Mouse (Mus musculus): Measurements from ENCODE around the gene Acoxl. TPM values are rescaled to one million over a fixed set of nuclear protein-coding genes. Genes with fewer than 3 reads are reported as not detected.

Acoxl gene
- polyA plus RNA-seq, 1 experiment from 2014 or later = 0.12 TPM

DNA sequence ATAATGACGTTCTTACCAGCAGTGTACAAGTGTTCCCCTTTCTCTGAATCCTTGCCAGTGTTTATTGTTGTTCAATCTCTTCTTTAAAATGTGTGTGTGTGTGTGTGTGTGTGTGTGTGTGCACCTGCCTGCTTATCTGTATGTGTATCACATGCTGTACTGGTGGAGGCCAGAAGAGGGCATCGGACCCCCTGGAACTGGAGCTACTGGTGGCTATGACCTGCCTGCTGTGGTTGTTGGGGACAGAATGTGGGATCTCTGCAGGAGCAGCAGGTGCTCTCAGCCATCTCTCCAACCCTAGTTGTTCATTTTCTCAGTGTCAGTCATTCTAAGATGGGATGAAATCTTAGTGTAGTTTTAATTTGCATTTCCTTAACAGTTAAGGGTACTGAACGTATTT lies 98.4 kb downstream of the Acoxl start:
- DNase-seq (ENCODE audit: low spot score) (no peak), ATAC-seq (replicated peaks; ENCODE audit: low FRiP score) (no peak)
- Histone ChIP-seq H3K27ac (ENCODE audit: low read depth, low read length) (no peak overlapping the region), H3K27me3 (ENCODE audit: control insufficient read depth, insufficient read depth, low read length) (no peaks in the 10 kb centered on the region), H3K9me3 (ENCODE audit: control insufficient read depth, low read length) (no peaks in the 10 kb centered on the region), H3K4me1 (replicated peaks; ENCODE audit: control insufficient read depth, insufficient read depth, low read length) (no peaks in the 10 kb centered on the region), H3K4me2 (ENCODE audit: low read depth, low read length, severe bottlenecking) (no peak overlapping the region), H3K9ac (ENCODE audit: low read length) (no peak overlapping the region), H3K4me3 (ENCODE audit: low read depth, low read length) (no peak overlapping the region), H3K36me3 (ENCODE audit: control insufficient read depth, insufficient read depth, low read length) (no peaks in the 10 kb centered on the region)
- 90% methylated on average over 3 of the region's 3 CpGs for WGBS

DNA sequence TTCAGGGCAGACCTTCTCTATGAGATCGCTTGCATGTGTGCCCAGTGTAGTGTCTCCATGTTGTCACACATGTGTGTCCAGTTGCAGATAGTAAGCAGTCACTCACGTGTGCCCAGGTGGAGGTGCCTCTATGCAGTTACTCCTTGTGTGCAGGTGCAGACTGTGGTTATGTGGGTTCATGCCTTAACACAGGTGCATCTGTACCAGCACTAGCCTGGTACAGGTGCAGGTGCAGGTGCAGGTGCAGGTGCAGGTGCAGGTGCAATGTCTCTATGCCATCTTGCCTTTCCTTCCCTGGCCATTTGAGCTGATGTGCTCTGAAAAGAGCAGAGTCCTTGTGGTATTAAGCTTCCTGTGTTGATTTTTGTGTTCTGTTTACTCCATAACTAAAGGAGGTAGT lies 100.5 kb downstream of the Acoxl start:
- Histone ChIP-seq H3K9ac (ENCODE audit: low read length) (no peak overlapping the region), H3K4me1 (replicated peaks; ENCODE audit: control insufficient read depth, insufficient read depth, low read length) (no peaks in the 10 kb centered on the region), H3K4me2 (ENCODE audit: low read depth, low read length, severe bottlenecking) (no peak overlapping the region), H3K27me3 (ENCODE audit: control insufficient read depth, insufficient read depth, low read length) (no peaks in the 10 kb centered on the region), H3K36me3 (ENCODE audit: control insufficient read depth, insufficient read depth, low read length) (no peaks in the 10 kb centered on the region), H3K9me3 (ENCODE audit: control insufficient read depth, low read length) (no peaks in the 10 kb centered on the region), H3K27ac (ENCODE audit: low read depth, low read length) (no peak overlapping the region), H3K4me3 (ENCODE audit: low read depth, low read length) (no peak overlapping the region)
- DNase-seq (ENCODE audit: low spot score) (no peak), ATAC-seq (replicated peaks; ENCODE audit: low FRiP score) (no peak)
- WGBS = 94% methylated on average over 2 of the region's 2 CpGs

DNA sequence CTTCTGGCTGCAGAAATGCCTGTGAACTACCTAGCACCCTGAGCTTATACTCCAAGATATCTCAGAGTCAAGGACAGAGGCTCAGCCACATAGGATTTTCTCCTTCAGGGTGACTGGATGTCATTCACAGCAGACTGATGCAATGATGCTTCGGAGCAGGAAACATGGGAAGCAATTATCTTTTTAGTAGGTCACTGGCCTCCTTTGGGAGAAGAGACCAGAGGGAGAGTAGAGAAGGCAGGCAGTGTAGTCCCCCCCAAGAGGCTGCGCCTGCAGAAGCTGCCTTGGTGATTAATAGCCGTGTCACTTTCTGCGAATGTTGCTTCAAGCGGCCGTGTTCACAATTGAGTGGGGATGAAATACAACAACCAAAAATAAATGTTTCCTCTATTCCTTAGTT lies 121.9 kb downstream of the Acoxl start:
- Histone ChIP-seq H3K4me3 (ENCODE audit: low read depth, low read length) (no peak overlapping the region), H3K36me3 (ENCODE audit: control insufficient read depth, insufficient read depth, low read length) (no peaks in the 10 kb centered on the region), H3K4me1 (replicated peaks; ENCODE audit: control insufficient read depth, insufficient read depth, low read length) (no peaks in the 10 kb centered on the region), H3K27me3 (ENCODE audit: control insufficient read depth, insufficient read depth, low read length) (no peaks in the 10 kb centered on the region), H3K9ac (ENCODE audit: low read length) (no peak overlapping the region), H3K27ac (ENCODE audit: low read depth, low read length) (no peak overlapping the region), H3K4me2 (ENCODE audit: low read depth, low read length, severe bottlenecking) (no peak overlapping the region), H3K9me3 (ENCODE audit: control insufficient read depth, low read length) (no peaks in the 10 kb centered on the region)
- DNase-seq (ENCODE audit: low spot score) (no peak), ATAC-seq (replicated peaks; ENCODE audit: low FRiP score) (no peak)
- 92% methylated on average over 6 of the region's 6 CpGs for WGBS

DNA sequence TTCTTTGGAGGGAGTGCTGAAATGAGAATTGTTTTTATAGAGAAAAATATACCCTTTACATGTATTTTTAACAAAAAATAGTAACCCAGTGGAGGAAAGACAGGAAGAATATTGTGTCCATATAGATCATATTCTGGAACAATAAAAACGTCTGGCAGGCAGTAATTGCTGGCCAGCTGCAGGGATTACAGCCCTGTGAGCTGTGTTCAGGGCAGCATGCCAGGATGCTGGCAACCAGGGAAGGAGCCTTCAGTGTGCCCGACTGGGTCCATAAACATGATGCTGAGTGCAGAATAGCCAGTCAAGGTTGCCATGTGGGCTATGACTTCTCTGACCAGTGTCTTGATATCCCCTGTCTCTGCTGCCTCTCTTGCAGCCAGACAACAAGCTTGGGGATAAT lies 122.5 kb downstream of the Acoxl start:
- ATAC-seq (replicated peaks; ENCODE audit: low FRiP score) = no peak
- no peak for DNase-seq (ENCODE audit: low spot score)
- H3K4me1 ChIP-seq (replicated peaks; ENCODE audit: control insufficient read depth, insufficient read depth, low read length) = no peaks in the 10 kb centered on the region
- no peaks in the 10 kb centered on the region for H3K36me3 ChIP-seq (ENCODE audit: control insufficient read depth, insufficient read depth, low read length)
- H3K27me3 ChIP-seq (ENCODE audit: control insufficient read depth, insufficient read depth, low read length) = no peaks in the 10 kb centered on the region
- no peak overlapping the region for H3K9ac ChIP-seq (ENCODE audit: low read length)
- no peak overlapping the region for H3K4me2 ChIP-seq (ENCODE audit: low read depth, low read length, severe bottlenecking)
- no peak overlapping the region for H3K27ac ChIP-seq (ENCODE audit: low read depth, low read length)
- H3K9me3 ChIP-seq (ENCODE audit: control insufficient read depth, low read length) = no peaks in the 10 kb centered on the region
- no peak overlapping the region for H3K4me3 ChIP-seq (ENCODE audit: low read depth, low read length)
- WGBS = 54% methylated on average over 2 of the region's 2 CpGs

DNA sequence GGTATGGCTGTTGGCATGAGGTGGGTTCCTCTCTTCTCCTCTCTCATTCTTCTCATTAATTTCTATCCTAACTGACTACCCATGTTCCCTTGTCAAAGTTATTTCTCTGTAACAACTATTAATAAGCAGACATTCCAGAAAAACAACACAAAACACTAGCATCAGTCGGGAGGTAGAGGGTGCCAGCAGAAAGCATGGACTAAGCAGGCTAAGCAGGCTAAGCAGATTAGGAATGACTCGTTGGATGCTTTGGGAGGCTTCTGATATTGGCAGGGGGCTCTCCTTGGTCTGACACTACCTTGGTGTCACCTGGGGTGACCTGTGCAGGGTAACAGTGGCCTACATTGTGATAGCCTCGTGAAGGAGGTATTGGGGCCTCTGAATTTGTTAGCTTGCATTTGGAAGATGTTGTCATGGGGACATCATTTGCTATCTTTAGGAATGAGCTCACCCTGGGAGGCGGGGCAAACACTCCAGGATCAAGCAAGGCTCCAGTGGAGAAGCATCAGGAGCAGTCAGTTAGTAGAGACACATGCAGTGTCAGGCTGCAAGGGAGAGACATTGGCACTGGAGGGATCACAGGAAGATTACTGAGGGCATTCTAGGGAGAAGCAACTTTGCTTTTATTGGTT lies 123.2 kb downstream of the Acoxl start:
- Histone ChIP-seq H3K9me3 (ENCODE audit: control insufficient read depth, low read length) (no peaks in the 10 kb centered on the region), H3K36me3 (ENCODE audit: control insufficient read depth, insufficient read depth, low read length) (no peaks in the 10 kb centered on the region), H3K27me3 (ENCODE audit: control insufficient read depth, insufficient read depth, low read length) (no peaks in the 10 kb centered on the region), H3K27ac (ENCODE audit: low read depth, low read length) (no peak overlapping the region), H3K9ac (ENCODE audit: low read length) (no peak overlapping the region), H3K4me1 (replicated peaks; ENCODE audit: control insufficient read depth, insufficient read depth, low read length) (no peaks in the 10 kb centered on the region), H3K4me2 (ENCODE audit: low read depth, low read length, severe bottlenecking) (no peak overlapping the region), H3K4me3 (ENCODE audit: low read depth, low read length) (no peak overlapping the region)
- 38% methylated on average over 4 of the region's 4 CpGs for WGBS
- ATAC-seq (replicated peaks; ENCODE audit: low FRiP score) (no peak), DNase-seq (ENCODE audit: low spot score) (no peak)

DNA sequence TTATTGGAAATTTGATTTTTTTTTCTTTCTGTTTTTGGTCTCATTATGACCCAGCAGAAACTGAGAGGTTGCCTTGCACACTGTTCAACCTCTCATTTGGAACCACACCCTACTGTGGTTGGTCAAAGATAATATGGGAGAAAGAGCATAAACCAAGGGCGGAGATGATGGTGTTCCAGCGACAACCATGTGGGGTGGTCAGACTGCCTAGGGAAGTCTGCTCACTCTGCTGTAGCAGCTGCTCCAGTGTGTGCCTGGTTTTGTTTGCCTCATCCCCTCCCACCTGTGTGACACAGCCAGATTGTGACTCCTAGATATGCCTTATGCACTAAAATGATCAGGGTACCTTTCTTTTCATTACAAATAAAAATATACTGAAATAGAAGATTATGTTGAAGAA lies 130.3 kb downstream of the Acoxl start:
- ATAC-seq (replicated peaks; ENCODE audit: low FRiP score) (no peak), DNase-seq (ENCODE audit: low spot score) (no peak)
- H3K36me3 ChIP-seq (ENCODE audit: control insufficient read depth, insufficient read depth, low read length) = no peaks in the 10 kb centered on the region
- H3K27ac ChIP-seq (ENCODE audit: low read depth, low read length) = no peak overlapping the region
- H3K4me1 ChIP-seq (replicated peaks; ENCODE audit: control insufficient read depth, insufficient read depth, low read length) = no peaks in the 10 kb centered on the region
- H3K27me3 ChIP-seq (ENCODE audit: control insufficient read depth, insufficient read depth, low read length) = no peaks in the 10 kb centered on the region
- no peak overlapping the region for H3K4me2 ChIP-seq (ENCODE audit: low read depth, low read length, severe bottlenecking)
- no peak overlapping the region for H3K9ac ChIP-seq (ENCODE audit: low read length)
- H3K9me3 ChIP-seq (ENCODE audit: control insufficient read depth, low read length) = no peaks in the 10 kb centered on the region
- H3K4me3 ChIP-seq (ENCODE audit: low read depth, low read length) = no peak overlapping the region
- 95% methylated on average over 2 of the region's 2 CpGs for WGBS

DNA sequence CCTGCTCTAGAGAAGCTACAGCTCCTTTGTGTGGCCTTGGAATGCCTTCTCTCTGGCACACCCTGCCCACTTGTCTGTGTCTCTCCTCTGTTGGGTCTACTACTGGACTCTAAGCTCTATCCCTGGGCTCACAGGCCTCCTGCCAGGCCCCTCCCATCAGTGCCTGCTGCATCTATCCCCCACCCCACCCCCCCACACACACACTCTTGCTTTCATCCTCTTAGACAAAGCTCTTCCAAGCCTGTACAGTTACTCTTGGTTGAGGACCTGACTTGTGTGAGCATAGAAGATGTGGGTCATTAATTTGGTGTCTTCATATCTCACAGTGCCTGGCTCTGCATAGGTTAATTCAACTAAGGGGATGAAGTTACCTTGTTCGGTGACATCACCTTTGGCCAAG lies 137.6 kb downstream of the Acoxl start:
- no peak overlapping the region for H3K27ac ChIP-seq (ENCODE audit: low read depth, low read length)
- 84% methylated on average over 1 of the region's 1 CpGs for WGBS
- H3K27me3 ChIP-seq (ENCODE audit: control insufficient read depth, insufficient read depth, low read length) = no peaks in the 10 kb centered on the region
- DNase-seq (ENCODE audit: low spot score) = no peak
- no peak overlapping the region for H3K9ac ChIP-seq (ENCODE audit: low read length)
- ATAC-seq (replicated peaks; ENCODE audit: low FRiP score) = no peak
- no peak overlapping the region for H3K4me2 ChIP-seq (ENCODE audit: low read depth, low read length, severe bottlenecking)
- no peaks in the 10 kb centered on the region for H3K36me3 ChIP-seq (ENCODE audit: control insufficient read depth, insufficient read depth, low read length)
- no peaks in the 10 kb centered on the region for H3K4me1 ChIP-seq (replicated peaks; ENCODE audit: control insufficient read depth, insufficient read depth, low read length)
- H3K4me3 ChIP-seq (ENCODE audit: low read depth, low read length) = no peak overlapping the region
- no peaks in the 10 kb centered on the region for H3K9me3 ChIP-seq (ENCODE audit: control insufficient read depth, low read length)

DNA sequence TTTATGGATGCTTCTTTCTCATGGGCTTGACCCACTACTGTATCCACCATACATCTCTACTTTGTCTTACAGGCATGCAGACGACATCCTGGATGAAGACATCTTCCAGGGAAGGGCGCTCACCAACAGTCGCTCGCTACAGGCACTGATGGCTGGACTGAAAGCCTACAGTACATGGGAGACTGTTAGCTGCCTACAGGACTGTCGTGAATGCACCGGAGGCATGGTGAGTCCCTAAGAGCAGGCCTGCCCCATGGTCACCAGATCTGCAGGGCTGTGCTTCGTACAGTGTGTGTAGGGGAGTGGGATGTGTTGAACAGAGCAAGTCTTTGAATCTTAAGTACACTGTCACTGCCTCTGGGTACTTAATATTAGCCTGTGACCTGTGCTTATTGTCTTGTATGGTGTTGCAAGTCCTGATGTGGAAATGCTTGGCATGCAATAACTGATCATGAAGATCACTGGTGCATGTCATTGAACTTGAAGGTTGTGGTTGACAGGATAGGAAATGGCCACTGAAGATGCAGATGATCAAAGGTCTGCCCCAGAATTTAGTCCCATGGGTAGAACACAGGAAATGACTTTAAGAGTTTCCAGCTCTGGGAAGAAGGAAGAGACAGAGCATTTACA lies 140.0 kb downstream of the Acoxl start:
- no peaks in the 10 kb centered on the region for H3K9me3 ChIP-seq (ENCODE audit: control insufficient read depth, low read length)
- H3K27ac ChIP-seq (ENCODE audit: low read depth, low read length) = no peak overlapping the region
- H3K4me1 ChIP-seq (replicated peaks; ENCODE audit: control insufficient read depth, insufficient read depth, low read length) = no peaks in the 10 kb centered on the region
- H3K9ac ChIP-seq (ENCODE audit: low read length) = no peak overlapping the region
- 93% methylated on average over 7 of the region's 7 CpGs for WGBS
- H3K4me3 ChIP-seq (ENCODE audit: low read depth, low read length) = no peak overlapping the region
- H3K4me2 ChIP-seq (ENCODE audit: low read depth, low read length, severe bottlenecking) = no peak overlapping the region
- no peaks in the 10 kb centered on the region for H3K27me3 ChIP-seq (ENCODE audit: control insufficient read depth, insufficient read depth, low read length)
- ATAC-seq (replicated peaks; ENCODE audit: low FRiP score) (no peak), DNase-seq (ENCODE audit: low spot score) (no peak)
- no peaks in the 10 kb centered on the region for H3K36me3 ChIP-seq (ENCODE audit: control insufficient read depth, insufficient read depth, low read length)

DNA sequence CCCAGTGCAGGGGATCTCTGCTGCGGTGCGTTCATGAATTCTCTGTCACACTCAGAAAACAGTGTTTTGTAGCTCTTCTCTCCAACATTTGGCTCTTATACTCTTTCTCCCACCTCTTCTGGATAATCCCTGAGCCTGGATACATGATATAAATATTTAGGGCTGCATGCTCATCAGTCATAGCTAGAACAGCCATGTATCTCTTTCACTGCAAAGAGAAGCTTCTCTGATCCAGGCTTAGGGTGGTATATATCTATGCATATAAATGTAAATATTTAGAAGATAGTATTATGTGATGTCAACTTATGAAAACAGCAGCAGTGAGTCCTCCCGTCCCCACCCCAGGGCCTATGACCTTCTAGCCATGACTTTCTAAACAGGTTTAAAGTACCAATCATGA lies 143.9 kb downstream of the Acoxl start:
- ATAC-seq (replicated peaks; ENCODE audit: low FRiP score) (no peak), DNase-seq (ENCODE audit: low spot score) (no peak)
- H3K4me3 ChIP-seq (ENCODE audit: low read depth, low read length) = no peak overlapping the region
- H3K4me1 ChIP-seq (replicated peaks; ENCODE audit: control insufficient read depth, insufficient read depth, low read length) = no peaks in the 10 kb centered on the region
- H3K27ac ChIP-seq (ENCODE audit: low read depth, low read length) = no peak overlapping the region
- no peaks in the 10 kb centered on the region for H3K36me3 ChIP-seq (ENCODE audit: control insufficient read depth, insufficient read depth, low read length)
- no peak overlapping the region for H3K9ac ChIP-seq (ENCODE audit: low read length)
- H3K4me2 ChIP-seq (ENCODE audit: low read depth, low read length, severe bottlenecking) = no peak overlapping the region
- H3K9me3 ChIP-seq (ENCODE audit: control insufficient read depth, low read length) = no peaks in the 10 kb centered on the region
- WGBS = 93% methylated on average over 3 of the region's 3 CpGs
- no peaks in the 10 kb centered on the region for H3K27me3 ChIP-seq (ENCODE audit: control insufficient read depth, insufficient read depth, low read length)
